Mouse (Mus musculus) kidney, embryonic 15.5 days (tissue): ENCODE results near the gene Lce3c. TPM values are rescaled to one million over a fixed set of nuclear protein-coding genes. Genes with fewer than 3 reads are reported as not detected.

Source experiments
- ATAC-seq: fragments of 200-750 bp; cut with Nextera tagmentation; replicated peaks from 2 replicates; pipeline ENCODE4 v1.8.0; 2017; ENCODE audit warnings: moderate TSS enrichment; ENCODE audit not compliant: low FRiP score
- H3K27ac ChIP-seq: fragments of 300-500 bp; sonication (generic); 2 replicates; pipeline ENCODE4 v1.5.1; 2015; ENCODE audit warnings: mild to moderate bottlenecking, inconsistent platforms
- H3K27me3 ChIP-seq: fragments of 300-500 bp; sonication (generic); 2 replicates; pipeline ENCODE4 v1.6.1; 2015; ENCODE audit warnings: inconsistent platforms
- H3K36me3 ChIP-seq: fragments of 300-500 bp; sonication (generic); 2 replicates; pipeline ENCODE4 v1.6.1; 2015; ENCODE audit warnings: inconsistent platforms
- H3K4me1 ChIP-seq: fragments of 300-500 bp; sonication (generic); 2 replicates; pipeline ENCODE4 v1.6.1; 2015; ENCODE audit warnings: inconsistent platforms
- H3K4me2 ChIP-seq: fragments of 300-500 bp; sonication (generic); 2 replicates; pipeline ENCODE4 v1.6.1; 2015; ENCODE audit warnings: moderate library complexity, mild to moderate bottlenecking, inconsistent platforms
- H3K4me3 ChIP-seq: fragments of 300-500 bp; sonication (generic); replicated peaks from 2 replicates; pipeline ENCODE4 v1.5.1; 2015; ENCODE audit warnings: mild to moderate bottlenecking, inconsistent platforms
- H3K9ac ChIP-seq: fragments of 300-500 bp; sonication (generic); 2 replicates; pipeline ENCODE4 v1.6.1; 2015; ENCODE audit warnings: mild to moderate bottlenecking, inconsistent platforms
- H3K9me3 ChIP-seq: fragments of 300-500 bp; sonication (generic); replicated peaks from 2 replicates; pipeline ENCODE4 v1.6.1; 2016; ENCODE audit warnings: inconsistent platforms
- WGBS: fragments of 180-500 bp; shearing (Covaris S2); methylation state at CpG from one replicate; pipeline ENCODE4 v1.1.7; 2015; ENCODE audit warnings: mixed read lengths; 5-methylcytosine and 5-hydroxymethylcytosine counted together
- polyA plus RNA-seq: library from polyadenylated mRNA; unstranded; fragments of >200 nt; fragmentation: Nextera tagmentation; extraction: Ambion mirVana; gene quantifications from 2 replicates; pipeline ENCODE4 v1.2.1, GENCODE M21; 2015

The Lce3c gene
- polyA plus RNA-seq, result not detected in 2 replicates

DNA sequence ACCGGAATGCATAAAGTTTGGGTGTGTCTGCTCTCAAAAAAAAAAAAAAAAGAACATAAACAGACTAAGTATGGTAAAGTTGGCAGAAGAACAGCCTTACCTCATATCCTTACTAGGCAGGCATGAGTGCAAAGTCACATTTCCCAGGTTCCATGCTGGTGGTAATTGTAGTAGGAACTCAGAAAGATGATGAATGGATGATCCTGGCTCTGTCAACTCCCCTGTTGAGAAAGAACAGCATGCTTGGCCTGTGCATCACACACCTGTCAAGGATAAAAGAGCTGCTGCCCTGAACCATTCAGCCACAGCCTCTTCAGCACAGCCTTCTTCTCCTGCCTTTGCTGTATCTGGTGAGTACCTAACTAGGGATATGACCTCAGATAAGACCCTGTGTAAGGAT is at the start of gene Lce3c:
TSS of gene Lce3c (plus strand) at position 301 of the 400 bp plus-strand sequence.
- Histone ChIP-seq H3K27ac (no peak within 1 kb of the TSS), H3K36me3 (no peaks in the 10 kb centered on the region), H3K4me2 (no peak within 1 kb of the TSS), H3K4me3 (no peak within 1 kb of the TSS), H3K27me3 (no peaks in the 10 kb centered on the region), H3K4me1 (no peaks in the 10 kb centered on the region), H3K9ac (no peak within 1 kb of the TSS), H3K9me3 (no peaks in the 10 kb centered on the region)
- 91% methylated on average over 1 of the region's 1 CpGs for WGBS
- no peak for ATAC-seq

DNA sequence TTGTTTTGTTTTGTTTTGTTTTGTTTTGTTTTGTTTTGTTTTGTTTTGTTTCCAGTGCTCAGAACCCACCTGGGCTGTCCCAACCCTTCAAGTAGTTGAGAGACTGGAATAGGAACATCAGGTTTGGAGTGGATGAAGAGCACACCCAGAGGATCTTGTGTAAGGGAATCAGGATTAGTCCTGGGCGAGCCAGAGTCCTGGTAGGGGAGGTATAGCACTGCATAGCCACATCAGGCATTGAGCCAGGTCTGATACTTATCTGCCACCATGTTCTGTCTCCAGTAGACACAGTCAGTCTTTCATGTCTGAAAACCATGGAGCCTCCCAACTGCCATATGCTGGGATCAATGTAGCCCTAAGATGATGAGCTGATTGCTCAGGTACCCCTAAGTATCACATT is 49.8 kb upstream of the Lce3c start:
- H3K27ac ChIP-seq, result no peak overlapping the region
- no peak overlapping the region for H3K9ac ChIP-seq
- H3K27me3 ChIP-seq, result no peaks in the 10 kb centered on the region
- no peak overlapping the region for H3K4me3 ChIP-seq
- WGBS, result 65% methylated on average over 1 of the region's 1 CpGs
- no peaks in the 10 kb centered on the region for H3K9me3 ChIP-seq
- no peak overlapping the region for H3K4me2 ChIP-seq
- no peaks in the 10 kb centered on the region for H3K4me1 ChIP-seq
- ATAC-seq, result no peak
- H3K36me3 ChIP-seq, result no peaks in the 10 kb centered on the region

DNA sequence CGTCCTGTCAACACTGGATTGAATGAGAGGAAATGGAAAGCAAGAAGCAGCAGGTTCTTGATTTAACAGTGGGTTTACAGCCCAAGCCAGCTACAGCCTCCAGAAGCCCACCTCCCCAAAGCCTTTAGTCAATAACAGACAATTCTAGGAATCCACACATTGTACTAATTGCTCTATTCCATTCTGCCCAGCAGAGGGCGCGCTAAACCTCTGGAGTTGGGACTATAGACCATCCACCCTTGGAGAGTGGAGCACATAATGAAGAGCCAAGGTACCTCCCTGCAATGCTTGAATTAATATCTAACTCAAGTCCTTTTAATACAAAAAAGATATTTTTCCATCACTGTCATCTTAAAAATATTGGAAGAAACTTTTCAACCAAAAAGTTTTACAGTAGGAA is 41.3 kb upstream of the Lce3c start:
- no peaks in the 10 kb centered on the region for H3K36me3 ChIP-seq
- H3K27me3 ChIP-seq, result no peaks in the 10 kb centered on the region
- no peak overlapping the region for H3K4me3 ChIP-seq
- H3K9me3 ChIP-seq, result no peaks in the 10 kb centered on the region
- 25% methylated on average over 3 of the region's 3 CpGs for WGBS
- ATAC-seq, result 0 out of 2 replicates have a peak, but pooled peaks have one; percentile 62
- H3K4me1 ChIP-seq, result no peaks in the 10 kb centered on the region
- H3K27ac ChIP-seq, result no peak overlapping the region
- no peak overlapping the region for H3K4me2 ChIP-seq
- H3K9ac ChIP-seq, result no peak overlapping the region

DNA sequence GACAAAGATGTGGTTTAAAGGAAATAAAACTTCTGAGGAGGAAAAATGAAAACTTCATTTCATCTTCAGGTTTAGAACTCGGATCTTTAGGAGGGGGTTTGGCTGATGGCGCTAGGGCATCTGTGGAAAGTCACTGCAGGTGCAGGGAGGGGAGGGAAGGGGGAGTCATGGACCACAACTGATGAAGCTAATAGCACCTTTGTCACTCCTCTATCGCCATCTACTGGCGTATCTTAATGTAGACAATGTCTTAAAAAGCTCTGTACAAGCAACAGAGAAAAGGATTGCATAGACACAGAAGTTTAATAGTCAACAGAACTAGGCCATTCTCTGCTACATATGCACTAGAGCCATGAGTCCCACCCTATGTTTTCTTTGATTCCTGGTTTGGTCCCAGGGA is 40.6 kb upstream of the Lce3c start:
- Histone ChIP-seq H3K4me2 (no peak overlapping the region), H3K27me3 (no peaks in the 10 kb centered on the region), H3K9ac (no peak overlapping the region), H3K4me3 (no peak overlapping the region), H3K9me3 (no peaks in the 10 kb centered on the region), H3K36me3 (no peaks in the 10 kb centered on the region), H3K27ac (no peak overlapping the region), H3K4me1 (no peaks in the 10 kb centered on the region)
- 31% methylated on average over 4 of the region's 4 CpGs for WGBS
- no peak for ATAC-seq

DNA sequence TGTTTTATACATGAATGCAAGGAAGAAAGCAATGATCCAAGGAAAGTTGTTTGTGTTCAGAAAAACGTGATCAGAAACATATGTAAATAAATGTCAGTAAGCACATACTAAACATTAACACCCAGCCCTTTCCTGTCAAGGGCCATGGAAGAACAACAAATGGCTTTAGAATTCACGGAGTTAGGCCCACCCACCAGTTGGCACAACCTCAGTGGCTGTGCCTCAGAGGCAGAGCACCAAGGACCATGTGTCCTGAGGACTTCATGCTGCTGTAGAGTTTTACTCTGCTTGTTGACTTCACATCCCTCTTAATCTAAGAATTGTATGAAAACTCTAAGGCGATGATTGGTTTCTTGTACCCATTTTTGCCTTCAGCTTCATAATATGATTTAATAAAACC is 39.1 kb upstream of the Lce3c start:
- no peak overlapping the region for H3K27ac ChIP-seq
- no peak overlapping the region for H3K4me3 ChIP-seq
- no peaks in the 10 kb centered on the region for H3K27me3 ChIP-seq
- H3K9ac ChIP-seq, result no peak overlapping the region
- no peak for ATAC-seq
- no peaks in the 10 kb centered on the region for H3K9me3 ChIP-seq
- 45% methylated on average over 3 of the region's 3 CpGs for WGBS
- no peaks in the 10 kb centered on the region for H3K36me3 ChIP-seq
- no peaks in the 10 kb centered on the region for H3K4me1 ChIP-seq
- no peak overlapping the region for H3K4me2 ChIP-seq

DNA sequence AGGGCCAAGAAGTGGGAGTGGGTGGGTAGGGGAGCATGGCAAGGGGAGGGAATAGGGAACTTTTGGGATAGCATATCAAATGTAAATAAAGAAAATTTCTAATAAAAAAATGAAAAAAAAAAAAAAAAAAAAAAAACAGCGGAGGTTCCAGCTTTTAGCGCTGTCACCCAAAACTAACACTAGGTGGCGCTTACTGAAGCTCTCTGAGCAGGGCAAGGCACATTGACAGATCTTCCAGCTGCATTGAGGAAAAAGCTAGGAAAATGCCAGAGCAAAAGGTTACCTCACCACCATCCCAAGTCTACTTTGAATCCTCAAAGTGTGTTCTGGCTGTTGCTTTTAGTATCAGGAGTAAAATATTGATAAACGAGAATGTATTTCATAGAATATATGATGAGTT is 36.7 kb upstream of the Lce3c start:
- 25% methylated on average over 4 of the region's 4 CpGs for WGBS

DNA sequence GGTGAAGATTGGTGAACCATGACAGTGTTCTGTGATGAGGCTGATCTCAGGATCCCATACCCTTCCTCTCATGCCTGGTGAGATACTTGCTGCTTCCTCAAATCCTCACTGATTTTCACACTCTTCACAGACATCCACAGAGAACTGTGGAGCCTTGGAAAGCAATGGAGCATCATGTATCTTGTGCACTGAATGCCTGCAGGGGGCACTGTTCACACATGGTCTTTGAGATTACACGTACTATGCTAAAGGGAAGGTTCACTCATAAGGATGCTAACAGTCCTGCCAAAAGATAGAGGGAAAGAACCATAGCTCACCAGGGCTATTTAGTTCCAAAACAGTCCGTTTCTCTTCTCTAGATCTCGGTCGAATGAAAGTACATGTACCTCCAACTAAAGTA is 23.9 kb upstream of the Lce3c start:
- no peak overlapping the region for H3K4me2 ChIP-seq
- H3K36me3 ChIP-seq, result no peaks in the 10 kb centered on the region
- H3K4me3 ChIP-seq, result no peak overlapping the region
- H3K9ac ChIP-seq, result no peak overlapping the region
- no peak overlapping the region for H3K27ac ChIP-seq
- no peaks in the 10 kb centered on the region for H3K4me1 ChIP-seq
- H3K27me3 ChIP-seq, result no peaks in the 10 kb centered on the region
- ATAC-seq, result no peak
- WGBS, result 55% methylated on average over 4 of the region's 4 CpGs
- H3K9me3 ChIP-seq, result no peaks in the 10 kb centered on the region

More for the DNA sequence above, 36.7 kb upstream of the Lce3c start:
- Histone ChIP-seq H3K4me3 (no peak overlapping the region), H3K9ac (no peak overlapping the region), H3K4me2 (no peak overlapping the region), H3K9me3 (no peaks in the 10 kb centered on the region), H3K36me3 (no peaks in the 10 kb centered on the region), H3K4me1 (no peaks in the 10 kb centered on the region), H3K27ac (no peak overlapping the region), H3K27me3 (no peaks in the 10 kb centered on the region)
- no peak for ATAC-seq

DNA sequence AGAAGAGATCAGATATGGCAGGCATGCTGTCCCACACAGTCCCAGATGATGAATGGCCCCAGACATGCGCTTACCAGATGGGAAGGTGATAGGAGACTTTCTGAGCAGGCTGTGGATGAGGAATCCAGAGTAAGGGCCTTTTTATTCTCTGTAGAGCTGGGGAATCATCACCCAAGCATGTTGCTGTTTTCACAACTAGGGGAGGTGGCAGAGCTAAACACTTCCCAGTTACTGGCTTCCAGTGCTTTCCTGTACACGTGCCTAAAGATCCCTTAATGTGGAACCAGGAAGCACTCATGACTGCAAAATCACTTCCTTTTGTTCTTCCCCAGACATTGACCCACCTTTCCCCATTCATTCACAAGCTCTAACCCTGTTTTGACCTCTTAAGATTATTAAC is 18.2 kb upstream of the Lce3c start, which contains the start of gene Lce3a:
TSS of gene Lce3a (minus strand) at position 101 of the 400 bp plus-strand sequence.
- H3K9ac ChIP-seq, result no peak within 1 kb of the TSS
- ATAC-seq, result no peak
- H3K4me3 ChIP-seq, result no peak within 1 kb of the TSS
- H3K9me3 ChIP-seq, result no peaks in the 10 kb centered on the region
- H3K27me3 ChIP-seq, result no peaks in the 10 kb centered on the region
- no peak within 1 kb of the TSS for H3K27ac ChIP-seq
- 73% methylated on average over 2 of the region's 2 CpGs for WGBS
- no peak within 1 kb of the TSS for H3K4me2 ChIP-seq
- no peaks in the 10 kb centered on the region for H3K36me3 ChIP-seq
- no peaks in the 10 kb centered on the region for H3K4me1 ChIP-seq

DNA sequence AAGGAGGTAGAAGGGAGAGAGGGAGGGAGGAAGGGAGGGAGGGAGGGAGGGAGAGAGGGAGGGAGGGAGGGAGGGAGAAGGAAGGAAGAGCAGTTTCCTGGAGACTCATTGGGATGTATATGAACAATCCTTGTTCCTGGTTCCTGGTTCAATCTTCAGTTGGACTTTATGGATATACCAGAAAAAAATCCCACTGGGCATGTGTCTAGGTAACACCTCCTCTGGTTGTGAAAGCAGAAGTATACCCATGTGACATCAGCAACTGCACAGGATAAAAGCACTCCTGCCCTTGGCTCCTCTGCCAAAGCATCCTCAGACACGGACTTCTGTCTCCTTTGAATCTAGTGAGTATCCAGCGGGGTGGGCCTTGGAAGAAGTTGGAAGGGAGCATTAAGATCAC is 11.6 kb upstream of the Lce3c start, which contains the start of gene Lce3b:
TSS of gene Lce3b (plus strand) at position 301 of the 400 bp plus-strand sequence.
- H3K27me3 ChIP-seq, result no peaks in the 10 kb centered on the region
- no peaks in the 10 kb centered on the region for H3K4me1 ChIP-seq
- no peak within 1 kb of the TSS for H3K27ac ChIP-seq
- WGBS, result 60% methylated on average over 2 of the region's 2 CpGs
- no peaks in the 10 kb centered on the region for H3K9me3 ChIP-seq
- H3K4me2 ChIP-seq, result no peak within 1 kb of the TSS
- H3K9ac ChIP-seq, result no peak within 1 kb of the TSS
- H3K36me3 ChIP-seq, result no peaks in the 10 kb centered on the region
- no peak within 1 kb of the TSS for H3K4me3 ChIP-seq
- no peak for ATAC-seq

DNA sequence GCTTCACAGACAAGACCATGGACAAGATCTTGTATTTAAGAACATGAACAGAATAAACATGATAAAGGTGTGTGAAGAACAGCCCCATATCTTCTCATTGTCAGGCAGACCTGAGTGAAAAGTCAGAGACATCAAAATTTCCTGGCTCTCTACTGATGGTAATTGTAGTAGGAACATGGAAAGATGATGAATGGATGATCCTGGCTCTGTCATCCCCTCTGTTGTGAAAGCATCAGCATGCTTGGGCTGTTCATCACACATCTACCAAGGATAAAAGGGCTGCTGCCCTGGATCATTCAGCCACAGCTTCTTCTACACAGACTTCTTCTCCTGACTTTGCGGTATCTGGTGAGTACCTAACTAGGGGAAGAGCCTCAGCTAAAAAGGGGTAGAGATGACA is 12.8 kb downstream of the Lce3c start, which contains the start of gene Lce3d:
TSS of gene Lce3d (plus strand) at position 301 of the 400 bp plus-strand sequence.
- Histone ChIP-seq H3K9me3 (no peaks in the 10 kb centered on the region), H3K36me3 (no peaks in the 10 kb centered on the region), H3K9ac (no peak within 1 kb of the TSS), H3K4me2 (no peak within 1 kb of the TSS), H3K27ac (no peak within 1 kb of the TSS), H3K4me1 (no peaks in the 10 kb centered on the region), H3K4me3 (no peak within 1 kb of the TSS), H3K27me3 (no peaks in the 10 kb centered on the region)
- WGBS, result 89% methylated on average over 1 of the region's 1 CpGs
- no peak for ATAC-seq

DNA sequence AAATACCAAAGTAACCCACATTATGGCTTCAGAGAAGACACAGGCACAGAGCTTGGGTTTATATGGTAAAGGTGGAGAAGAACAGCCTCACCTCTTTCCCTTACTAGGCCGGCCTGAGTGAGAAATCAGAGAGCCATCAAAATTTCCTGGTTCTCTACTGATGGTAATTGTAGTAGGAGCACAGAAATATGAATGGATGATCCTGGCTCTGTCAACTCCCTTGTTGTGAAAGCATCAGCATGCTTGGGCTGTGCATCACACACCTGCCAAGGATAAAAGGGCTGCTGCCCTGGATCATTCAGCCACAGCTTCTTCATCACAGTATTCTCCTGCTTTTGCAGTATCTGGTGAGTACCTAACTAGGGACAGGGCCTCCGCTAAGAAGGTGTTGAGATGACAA is 22.5 kb downstream of the Lce3c start, which contains the start of gene Lce3e:
TSS of gene Lce3e (plus strand) at position 301 of the 400 bp plus-strand sequence.
- Histone ChIP-seq H3K9me3 (no peaks in the 10 kb centered on the region; the same call in 1 of the 2 replicates), H3K36me3 (no peaks in the 10 kb centered on the region), H3K4me3 (no peak within 1 kb of the TSS), H3K27ac (no peak within 1 kb of the TSS), H3K4me2 (no peak within 1 kb of the TSS), H3K27me3 (no peaks in the 10 kb centered on the region), H3K9ac (no peak within 1 kb of the TSS), H3K4me1 (no peaks in the 10 kb centered on the region)
- 89% methylated on average over 2 of the region's 2 CpGs for WGBS
- no peak for ATAC-seq

DNA sequence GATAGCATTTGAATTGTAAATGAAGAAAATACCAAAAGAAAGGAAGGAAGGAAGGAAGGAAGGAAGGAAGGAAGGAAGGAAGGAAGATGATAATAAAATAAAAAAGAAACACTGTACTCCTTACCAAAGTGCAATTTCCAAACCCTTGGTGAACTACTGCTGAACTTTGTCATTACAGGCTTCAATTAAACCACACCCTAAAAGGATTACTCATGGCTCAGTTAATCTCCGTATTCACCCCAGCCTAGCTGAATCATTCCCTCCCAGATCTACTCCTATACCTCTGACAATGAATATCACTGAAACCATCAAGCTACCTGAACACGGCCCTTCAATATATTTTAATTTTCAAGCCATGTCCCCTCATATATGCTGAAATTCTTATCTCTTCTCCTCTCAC is 34.2 kb downstream of the Lce3c start:
- Histone ChIP-seq H3K4me2 (no peak overlapping the region), H3K27me3 (no peaks in the 10 kb centered on the region), H3K9me3 (no peaks in the 10 kb centered on the region), H3K4me3 (no peak overlapping the region), H3K9ac (no peak overlapping the region), H3K27ac (no peak overlapping the region), H3K36me3 (no peaks in the 10 kb centered on the region), H3K4me1 (no peaks in the 10 kb centered on the region)
- ATAC-seq, result no peak
- 76% methylated on average over 2 of the region's 2 CpGs for WGBS

DNA sequence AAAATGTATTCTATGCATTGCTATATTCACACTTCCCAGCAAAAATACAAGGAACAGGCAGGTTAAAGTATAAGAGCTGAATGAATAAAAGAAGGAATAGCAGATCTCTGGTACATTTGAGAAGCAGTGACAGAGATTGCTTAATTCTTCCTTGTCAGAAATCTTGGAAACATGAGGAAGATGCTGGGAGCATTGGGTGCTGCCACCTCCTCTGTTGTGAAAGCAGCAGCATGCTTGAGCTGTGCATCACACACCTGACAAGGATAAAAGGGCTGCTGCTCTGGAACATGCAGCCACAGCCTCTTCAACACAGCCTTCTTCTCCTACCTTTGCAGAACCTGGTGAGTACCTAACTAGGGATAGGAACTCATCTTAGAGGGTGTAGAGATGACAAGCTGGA is 47.6 kb downstream of the Lce3c start, which contains the start of gene Lce3f:
TSS of gene Lce3f (plus strand) at position 301 of the 400 bp plus-strand sequence.
- H3K36me3 ChIP-seq, result no peaks in the 10 kb centered on the region
- H3K4me3 ChIP-seq, result no peak within 1 kb of the TSS
- H3K27me3 ChIP-seq, result no peaks in the 10 kb centered on the region
- no peak within 1 kb of the TSS for H3K4me2 ChIP-seq
- ATAC-seq, result no peak
- H3K27ac ChIP-seq, result no peak within 1 kb of the TSS
- no peaks in the 10 kb centered on the region for H3K9me3 ChIP-seq
- no peaks in the 10 kb centered on the region for H3K4me1 ChIP-seq
- no peak within 1 kb of the TSS for H3K9ac ChIP-seq
